Mouse (Mus musculus) E14TG2a.4 (cell line): ENCODE data around the gene Shank3.

ENCODE experiments used
- CTCF ChIP-seq: conservative IDR thresholded peaks from 2 replicates; pipeline ENCODE4 v1.5.1; 2014; ENCODE audit warnings: low read length
- POU5F1 ChIP-seq: IDR thresholded peaks from 2 replicates; pipeline ENCODE4 v1.6.1; 2014; ENCODE audit warnings: low read length, borderline replicate concordance

DNA sequence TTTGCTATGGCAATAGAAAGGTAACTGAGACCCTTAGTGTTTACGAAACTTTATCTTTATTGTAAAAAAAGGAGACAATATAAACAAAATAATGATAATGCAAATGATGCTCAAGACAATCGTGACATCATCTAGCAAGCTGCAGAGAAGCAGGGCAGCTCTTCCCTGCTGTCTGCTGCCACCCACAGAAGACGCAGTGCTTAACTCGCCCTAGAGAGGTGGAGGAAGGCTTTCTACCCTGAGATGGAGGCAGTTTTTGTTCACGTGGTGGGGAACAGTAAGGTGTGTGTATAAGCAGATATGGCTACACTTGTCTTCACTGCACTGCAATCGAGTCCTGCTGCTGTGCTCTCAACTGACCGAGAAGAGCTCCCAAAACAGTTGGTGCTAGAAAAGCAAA, 83.1 kb downstream of the Shank3 start:
- TF ChIP-seq CTCF: no peak
- TF ChIP-seq POU5F1: no peak
